Mouse (Mus musculus) midbrain, postnatal 0 days (tissue): Measurements from ENCODE around the gene Tube1. TPM values are rescaled to one million over a fixed set of nuclear protein-coding genes. Genes with fewer than 3 reads are reported as not detected.

Experiments used
- ATAC-seq: fragments of 200-750 bp; cut with Nextera tagmentation; 2 replicates; pipeline ENCODE4 v1.8.0; 2017; ENCODE audit warnings: moderate number of reproducible peaks, mild to moderate bottlenecking, moderate TSS enrichment, moderate library complexity; ENCODE audit not compliant: low FRiP score
- DNase-seq: peaks from one replicate; pipeline ENCODE4 v3.0.0-alpha.2; 2015; ENCODE audit warnings: low spot score
- H3K27ac ChIP-seq: fragments of 300-500 bp; sonication (generic); 2 replicates; pipeline ENCODE4 v1.5.1; 2014; ENCODE audit warnings: low read depth, mild to moderate bottlenecking, low read length, mixed read lengths
- H3K27me3 ChIP-seq: fragments of 300-500 bp; sonication (generic); 2 replicates; pipeline ENCODE4 v1.6.1; 2014; ENCODE audit warnings: low read length, control low read depth, mixed read lengths; ENCODE audit not compliant: insufficient read depth
- H3K36me3 ChIP-seq: fragments of 300-500 bp; sonication (generic); 2 replicates; pipeline ENCODE4 v1.6.1; 2014; ENCODE audit warnings: low read length, control low read depth, mixed read lengths; ENCODE audit not compliant: insufficient read depth
- H3K4me1 ChIP-seq: fragments of 300-500 bp; sonication (generic); 2 replicates; pipeline ENCODE4 v1.6.1; 2014; ENCODE audit warnings: mild to moderate bottlenecking, control low read depth, antibody characterized with exemption, low read length, mixed read lengths; ENCODE audit not compliant: insufficient read depth
- H3K4me2 ChIP-seq: fragments of 300-500 bp; sonication (generic); 2 replicates; pipeline ENCODE4 v1.6.1; 2014; ENCODE audit warnings: low read depth, mild to moderate bottlenecking, low read length, mixed read lengths; ENCODE audit not compliant: poor library complexity, severe bottlenecking
- H3K4me3 ChIP-seq: fragments of 300-500 bp; sonication (generic); 2 replicates; pipeline ENCODE4 v1.5.1; 2014; ENCODE audit warnings: low read depth, mild to moderate bottlenecking, low read length, moderate library complexity
- H3K9ac ChIP-seq: fragments of 300-500 bp; sonication (generic); replicated peaks from 2 replicates; pipeline ENCODE4 v1.6.1; 2014; ENCODE audit warnings: mild to moderate bottlenecking, low read length, moderate library complexity, mixed read lengths; ENCODE audit not compliant: poor library complexity, severe bottlenecking
- H3K9me3 ChIP-seq: fragments of 300-500 bp; sonication (generic); 2 replicates; pipeline ENCODE4 v1.6.1; 2016; ENCODE audit warnings: low read length, control low read depth
- CTCF ChIP-seq: IDR thresholded peaks from 2 replicates; pipeline ENCODE4 v1.5.1; 2016; ENCODE audit warnings: antibody characterized with exemption, mild to moderate bottlenecking
- WGBS: fragments of 180-500 bp; shearing (Covaris S2); extraction: QIAGEN DNeasy Blood & Tissue Kit; methylation state at CpG from one replicate; pipeline ENCODE4 v1.1.7; 2014; 5-methylcytosine and 5-hydroxymethylcytosine counted together
- polyA plus RNA-seq: library from polyadenylated mRNA; unstranded; fragments of >200 nt; fragmentation: Nextera tagmentation; extraction: Ambion mirVana; gene quantifications from 2 replicates; pipeline ENCODE4 v1.2.1, GENCODE M21; 2015
- total RNA-seq: library from RNA; depleted of rRNA; stranded (reverse); fragments of >200 nt; gene quantifications from 2 replicates; pipeline ENCODE4 v1.2.3, GENCODE M21; 2014

Gene Tube1
- total and polyA plus RNA-seq, 2 experiments from 2014 or later, result 2.4 to 8.6 TPM

DNA sequence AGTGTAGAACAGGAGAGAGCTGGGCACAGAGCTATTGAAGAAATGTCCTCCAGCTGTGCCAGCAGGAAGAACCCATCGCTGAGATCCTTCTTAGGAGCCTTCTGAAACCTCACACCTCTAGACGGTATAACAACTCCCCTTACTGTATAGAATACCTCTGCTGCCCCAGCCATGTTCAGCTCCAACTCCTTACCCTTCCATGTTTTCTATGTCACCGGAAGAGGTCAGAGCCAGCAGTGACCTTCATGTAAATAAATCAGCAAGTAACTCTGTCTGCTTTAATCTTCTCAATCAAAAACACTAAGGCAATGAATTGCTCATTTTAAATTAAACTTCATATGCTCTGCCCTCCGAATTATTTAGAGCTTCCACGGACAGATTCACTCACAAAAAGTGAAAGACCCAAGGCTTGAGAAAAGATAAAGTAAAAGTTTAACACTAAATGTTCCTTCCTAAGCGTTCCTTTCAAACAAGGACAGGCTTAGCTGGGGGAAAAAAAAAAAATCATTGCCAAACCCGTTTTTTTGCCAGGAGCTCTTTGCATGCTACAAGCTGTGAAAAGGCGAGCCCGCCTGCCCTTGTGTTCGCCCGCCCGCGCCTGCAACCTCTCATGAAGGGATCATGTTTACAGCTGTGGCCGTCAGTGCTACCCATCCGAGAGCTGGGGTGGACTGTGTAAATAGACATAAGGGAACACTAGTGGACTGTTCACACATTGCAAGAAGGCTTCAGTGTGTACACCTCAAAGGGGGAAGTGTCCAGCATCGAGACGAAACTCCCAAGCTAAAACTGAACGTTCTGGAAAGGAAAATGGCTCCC is 29.1 kb downstream of the Tube1 start:
- no peak for DNase-seq
- TF ChIP-seq CTCF, result peak; percentile 14; the same call in 1 of the 2 replicates
- Histone ChIP-seq H3K4me3 (no peak overlapping the region), H3K27me3 (no peaks in the 10 kb centered on the region), H3K27ac (no peak overlapping the region), H3K36me3 (no peaks in the 10 kb centered on the region), H3K9ac (no peak overlapping the region), H3K9me3 (no peaks in the 10 kb centered on the region), H3K4me2 (no peak overlapping the region), H3K4me1 (peaks cover 10% of the 10 kb centered on the region)
- no peak for ATAC-seq
- WGBS, result 45% methylated on average over 18 of the region's 18 CpGs

DNA sequence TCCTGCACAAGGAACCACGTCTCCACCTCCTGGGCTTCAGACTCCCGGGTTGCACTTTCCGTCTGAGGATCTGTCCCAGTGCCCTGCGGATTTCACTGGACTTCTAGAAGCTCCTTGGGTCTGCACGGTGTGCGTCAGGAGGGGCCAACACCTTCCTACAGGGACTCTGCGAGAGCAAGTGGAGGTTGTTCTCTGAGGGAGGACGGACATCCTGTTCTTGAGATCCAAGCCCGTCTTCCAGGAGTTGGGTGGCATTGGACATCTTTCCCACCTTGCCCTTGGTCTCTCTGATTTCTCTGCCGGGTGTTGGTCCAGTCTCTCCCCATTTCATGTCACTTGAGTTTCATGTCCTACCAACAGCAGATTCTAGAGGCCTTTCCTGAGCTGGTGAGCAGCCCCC is 29.9 kb downstream of the Tube1 start, which contains the start of gene Ccn6:
TSS of gene Ccn6 (minus strand) at position 101 of the 400 bp plus-strand sequence.
- Histone ChIP-seq H3K36me3 (no peaks in the 10 kb centered on the region), H3K4me3 (no peak within 1 kb of the TSS), H3K9me3 (no peaks in the 10 kb centered on the region), H3K27me3 (no peaks in the 10 kb centered on the region), H3K4me1 (peaks cover 10% of the 10 kb centered on the region), H3K27ac (no peak within 1 kb of the TSS), H3K9ac (no peak within 1 kb of the TSS), H3K4me2 (no peak within 1 kb of the TSS)
- ATAC-seq (no peak), DNase-seq (no peak)
- TF ChIP-seq CTCF, result no peak
- WGBS, result 93% methylated on average over 10 of the region's 10 CpGs

DNA sequence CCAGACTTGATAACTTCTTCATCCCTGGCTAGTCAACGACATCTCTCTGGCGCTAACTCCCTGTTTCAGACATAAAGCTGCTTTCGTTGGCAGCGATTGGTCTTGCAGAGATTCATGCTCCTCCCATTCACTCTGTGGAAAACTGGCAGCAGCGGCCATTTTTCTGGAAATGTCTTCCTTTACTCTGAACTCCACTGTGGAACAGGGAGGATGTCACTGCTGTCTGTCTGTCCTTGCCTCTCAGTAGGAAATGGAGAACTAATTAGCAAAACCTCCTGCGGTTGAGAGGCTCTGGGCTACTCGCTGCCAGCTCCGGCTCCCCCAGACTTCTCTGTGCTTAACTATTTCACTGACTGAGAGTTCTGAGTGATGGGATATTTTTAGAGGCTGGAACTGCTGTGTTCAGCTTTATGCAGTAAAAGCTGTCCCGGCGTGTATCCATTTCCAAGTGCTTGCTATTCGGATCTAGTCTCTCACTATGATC is 31.9 kb downstream of the Tube1 start:
- no peaks in the 10 kb centered on the region for H3K36me3 ChIP-seq
- peak overlapping the region; percentile 63 for H3K9ac ChIP-seq
- no peaks in the 10 kb centered on the region for H3K9me3 ChIP-seq
- 4% methylated on average over 11 of the region's 11 CpGs for WGBS
- peaks cover 12% of the 10 kb centered on the region for H3K4me1 ChIP-seq
- no peak for TF ChIP-seq CTCF
- peak overlapping the region; percentile 93 for H3K27ac ChIP-seq
- H3K27me3 ChIP-seq, result no peaks in the 10 kb centered on the region
- peak overlapping the region; percentile 33 for H3K4me3 ChIP-seq
- peak; percentile 90 for DNase-seq
- peak; percentile 66 for ATAC-seq
- peak overlapping the region; percentile 52 for H3K4me2 ChIP-seq

DNA sequence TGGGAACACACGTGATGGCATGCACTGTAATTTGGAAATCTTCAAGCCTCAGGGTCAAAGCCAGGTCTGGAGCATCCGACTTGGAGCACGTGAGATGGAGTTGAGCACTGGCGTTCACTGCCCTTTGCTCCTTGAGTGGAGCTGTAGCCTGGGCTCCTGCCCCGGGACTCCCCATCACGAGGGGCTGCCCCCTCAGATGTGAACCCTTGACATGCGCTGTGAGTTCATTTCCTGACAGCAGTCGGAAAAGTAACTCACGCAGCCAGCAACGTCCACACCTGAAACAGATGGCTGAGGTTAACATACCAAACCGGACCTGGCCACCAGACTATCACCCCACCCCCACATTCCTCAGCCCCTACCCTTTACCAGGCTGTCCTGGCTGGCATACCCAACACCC is 33.8 kb downstream of the Tube1 start:
- H3K27ac ChIP-seq, result no peak overlapping the region
- TF ChIP-seq CTCF, result no peak
- no peak overlapping the region for H3K4me2 ChIP-seq
- peaks cover 15% of the 10 kb centered on the region for H3K4me1 ChIP-seq
- no peaks in the 10 kb centered on the region for H3K9me3 ChIP-seq
- no peak overlapping the region for H3K9ac ChIP-seq
- ATAC-seq, result no peak
- no peaks in the 10 kb centered on the region for H3K36me3 ChIP-seq
- 91% methylated on average over 11 of the region's 11 CpGs for WGBS
- H3K27me3 ChIP-seq, result no peaks in the 10 kb centered on the region
- no peak for DNase-seq
- H3K4me3 ChIP-seq, result no peak overlapping the region

- no peaks in the 10 kb centered on the region for H3K36me3 ChIP-seq
- no peak overlapping the region for H3K4me3 ChIP-seq
- WGBS, result 47% methylated on average over 9 of the region's 9 CpGs
- H3K4me2 ChIP-seq, result peak overlapping the region; percentile 23
- H3K27me3 ChIP-seq, result no peaks in the 10 kb centered on the region
- 0 out of 2 replicates have a peak overlapping the region, but pooled peaks have one; percentile 18 for H3K27ac ChIP-seq
- no peak for TF ChIP-seq CTCF
- peak overlapping the region; percentile 19; the same call in 1 of the 2 replicates for H3K9ac ChIP-seq
- ATAC-seq (no peak), DNase-seq (no peak)
- peaks cover 15% of the 10 kb centered on the region for H3K4me1 ChIP-seq
- H3K9me3 ChIP-seq, result no peaks in the 10 kb centered on the region
Measured at GRCm38 (mm10) chr10:39169642-39170041, 35.9 kb downstream of the Tube1 start.

- Histone ChIP-seq H3K9ac (peak overlapping the region; percentile 19; the same call in 1 of the 2 replicates), H3K4me3 (no peak overlapping the region), H3K9me3 (no peaks in the 10 kb centered on the region), H3K27me3 (no peaks in the 10 kb centered on the region), H3K36me3 (no peaks in the 10 kb centered on the region), H3K4me1 (peaks cover 13% of the 10 kb centered on the region), H3K27ac (peak overlapping the region; percentile 57), H3K4me2 (peak overlapping the region; percentile 63)
- 5% methylated on average over 8 of the region's 8 CpGs for WGBS
- ATAC-seq (0 out of 2 replicates have a peak, but pooled peaks have one; percentile 17), DNase-seq (peak; percentile 83)
- TF ChIP-seq CTCF, result peak; percentile 95
Measured at GRCm38 (mm10) chr10:39170181-39170580, 36.4 kb downstream of the Tube1 start.
